Mouse (Mus musculus): ENCODE data around the gene Bahcc1.
A peak's percentile ranks its signal among the peaks of the same experiment; 100 is the strongest.

Bahcc1 gene

GRCm38 (mm10) chr11:120314721-120315415 lies 82.1 kb downstream of the Bahcc1 start:
- DNase-seq (ENCODE audit: low read depth, low spot score) = no peak

- no peak for DNase-seq (ENCODE audit: low read depth, low spot score)
These were observed 82.6 kb downstream of the Bahcc1 start for GRCm38 (mm10) chr11:120315416-120315761.

GRCm38 (mm10) chr11:120315832-120316689 lies 83.3 kb downstream of the Bahcc1 start:
- DNase-seq (ENCODE audit: low read depth, low spot score) = peak; percentile 90

GRCm38 (mm10) chr11:120316690-120317254 lies 84.0 kb downstream of the Bahcc1 start:
- no peak for DNase-seq (ENCODE audit: low read depth, low spot score)

GRCm38 (mm10) chr11:120317456-120317855 lies 84.7 kb downstream of the Bahcc1 start:
- no peak for DNase-seq (ENCODE audit: low read depth, low spot score)

DNA sequence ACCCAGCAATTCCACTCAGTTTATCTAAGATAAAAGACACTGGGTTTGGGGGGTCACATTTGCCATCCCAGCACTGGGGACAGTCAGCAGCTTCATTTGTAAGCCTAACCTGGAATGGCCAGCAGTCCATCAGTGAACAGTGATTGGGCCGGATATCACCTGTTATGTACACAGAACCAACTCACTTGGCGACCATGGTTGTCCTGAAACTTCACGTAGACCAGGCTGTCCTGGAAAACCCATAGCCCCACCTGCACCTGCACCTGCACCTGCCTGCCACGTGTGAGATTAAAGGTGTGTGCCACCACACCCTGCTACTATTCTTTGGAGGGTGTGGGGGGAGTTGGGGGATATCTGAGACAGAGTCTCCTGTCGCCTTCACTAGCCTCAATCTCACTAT lies 86.6 kb downstream of the Bahcc1 start:
- no peak for DNase-seq (ENCODE audit: low read depth, low spot score)

GRCm38 (mm10) chr11:120320156-120320555 lies 87.4 kb downstream of the Bahcc1 start:
- DNase-seq (ENCODE audit: low read depth, low spot score) = no peak

- no peak for DNase-seq (ENCODE audit: low read depth, low spot score)
These were observed 102.8 kb downstream of the Bahcc1 start for GRCm38 (mm10) chr11:120335431-120336021.

DNA sequence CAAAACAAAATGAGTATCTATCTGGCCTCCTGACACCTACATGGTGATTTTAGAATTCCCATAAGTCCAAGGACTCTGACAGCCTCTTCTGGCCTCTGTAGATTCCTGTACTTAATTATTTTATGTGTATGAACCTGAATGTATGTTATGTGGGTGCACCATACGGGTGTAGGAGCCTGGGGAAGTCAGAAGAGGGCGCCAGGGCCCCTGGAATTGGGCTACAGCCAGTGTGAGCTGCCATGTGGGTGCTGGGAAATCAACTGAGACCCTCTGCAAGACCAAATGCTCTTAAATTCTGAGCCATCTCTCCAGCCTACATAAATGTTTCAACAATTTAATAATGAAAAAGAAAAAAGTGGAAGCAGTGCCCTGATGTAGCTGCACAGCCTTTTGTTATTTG lies 104.7 kb downstream of the Bahcc1 start:
- no peak for DNase-seq (ENCODE audit: low read depth, low spot score)

DNA sequence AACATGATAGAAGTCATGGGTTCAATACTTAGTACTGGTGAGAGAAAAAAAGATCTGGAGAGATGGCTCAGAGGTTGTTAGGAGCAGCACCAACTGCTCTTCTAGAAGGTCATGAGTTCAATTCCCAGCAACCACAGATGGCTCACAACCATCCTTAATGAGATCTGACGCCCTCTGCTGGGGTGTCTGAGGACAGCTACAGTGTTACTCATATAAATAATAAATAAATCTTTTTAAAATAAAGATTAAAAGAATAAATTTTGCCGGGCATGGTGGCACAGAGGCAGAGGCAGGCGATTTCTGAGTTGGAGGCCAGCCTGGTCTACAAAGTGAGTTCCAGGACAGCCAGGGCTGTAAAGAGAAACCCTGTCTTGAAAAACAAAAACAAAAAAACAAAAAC lies 106.0 kb downstream of the Bahcc1 start:
- no peak for DNase-seq (ENCODE audit: low read depth, low spot score)

- DNase-seq (ENCODE audit: low read depth, low spot score) = no peak
These were observed 107.3 kb downstream of the Bahcc1 start for GRCm38 (mm10) chr11:120339978-120340513.

DNA sequence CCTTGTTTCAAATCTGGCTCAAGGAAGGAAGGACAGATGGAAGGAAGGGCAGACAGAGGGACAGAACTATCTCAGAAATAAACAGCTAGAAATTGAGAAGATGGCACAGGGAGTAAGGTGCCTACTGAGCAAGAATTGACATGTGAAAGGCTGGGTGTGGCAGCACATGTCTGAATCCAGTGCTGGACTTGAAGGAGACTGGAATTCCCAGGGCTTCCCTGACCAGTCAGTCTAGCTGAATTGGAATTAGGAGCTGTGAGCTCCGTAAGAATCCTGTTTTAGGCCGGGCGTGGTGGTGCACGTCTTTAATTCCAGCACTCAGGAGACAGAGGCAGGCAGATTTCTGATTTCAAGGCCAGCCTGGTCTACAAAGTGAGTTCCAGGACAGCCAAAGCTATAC lies 108.9 kb downstream of the Bahcc1 start:
- no peak for DNase-seq (ENCODE audit: low read depth, low spot score)

Measured in embryo, embryonic 11.5 days (tissue).